Mouse (Mus musculus): ENCODE results near the gene Nav2. TPM values are rescaled to one million over a fixed set of nuclear protein-coding genes. Genes with fewer than 3 reads are reported as not detected.

The Nav2 gene
- polyA plus RNA-seq, 1 experiment from 2014 or later: 10.1 TPM

DNA sequence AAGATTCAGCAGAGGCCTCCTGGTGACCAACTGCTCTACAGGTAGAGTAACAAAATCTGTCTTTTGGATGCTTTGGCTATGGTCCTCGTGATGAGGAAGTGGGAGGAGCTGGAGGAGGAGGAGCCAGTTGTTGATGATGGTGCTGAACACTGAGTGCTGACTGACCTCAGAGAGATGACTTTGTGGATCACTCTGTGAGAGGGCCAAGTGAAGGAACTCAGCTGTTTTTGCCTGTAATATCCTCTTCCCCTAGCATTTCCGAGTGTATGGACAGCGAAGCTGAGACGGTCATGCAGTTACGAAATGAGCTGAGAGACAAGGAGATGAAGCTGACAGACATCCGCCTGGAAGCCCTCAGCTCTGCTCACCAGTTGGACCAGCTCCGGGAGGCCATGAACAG lies 674.0 kb downstream of the Nav2 start:
- ATAC-seq (replicated peaks; ENCODE audit: low FRiP score, low read depth): no peak; the same call in 1 of the 2 replicates
- Histone ChIP-seq H3K9ac (ENCODE audit: low read depth, low read length) (no peak overlapping the region), H3K27me3 (ENCODE audit: insufficient read depth, low read length) (no peaks in the 10 kb centered on the region), H3K4me2 (ENCODE audit: low read length) (no peak overlapping the region), H3K27ac (no peak overlapping the region), H3K9me3 (replicated peaks; ENCODE audit: low read length) (no peaks in the 10 kb centered on the region), H3K36me3 (ENCODE audit: insufficient read depth, low read length) (peaks cover 63% of the 10 kb centered on the region), H3K4me1 (replicated peaks; ENCODE audit: insufficient read depth, low read length) (no peaks in the 10 kb centered on the region), H3K4me3 (replicated peaks; ENCODE audit: low read depth, low read length) (no peak overlapping the region)
- no peak for TF ChIP-seq CTCF (IDR thresholded peaks at IDR 0.05; ENCODE audit: low read depth)
- WGBS: 78% methylated on average over 7 of the region's 7 CpGs
- peak; percentile 39 for DNase-seq (ENCODE audit: low spot score)

DNA sequence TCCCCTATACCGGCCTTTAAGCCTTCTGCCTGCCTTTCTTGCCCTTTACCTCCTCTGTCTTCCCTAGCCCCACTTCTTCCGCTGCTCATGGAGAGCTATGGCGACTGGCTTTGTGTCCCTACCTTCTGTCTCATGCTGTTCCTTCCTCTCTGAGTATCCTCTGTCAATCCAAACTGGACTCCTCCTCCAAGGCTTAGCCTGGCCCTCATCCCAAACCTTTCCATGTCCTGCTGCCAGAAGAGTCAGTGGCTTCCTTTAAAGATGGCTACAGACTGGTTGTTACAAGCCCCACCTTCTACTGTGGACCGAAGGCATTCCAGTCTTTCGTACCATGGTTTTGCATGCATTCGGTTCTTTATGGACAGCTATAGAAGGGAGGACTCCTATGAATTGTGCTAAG lies 674.7 kb downstream of the Nav2 start:
- H3K27me3 ChIP-seq (ENCODE audit: insufficient read depth, low read length): no peaks in the 10 kb centered on the region
- DNase-seq (ENCODE audit: low spot score): no peak
- H3K27ac ChIP-seq: no peak overlapping the region
- no peak overlapping the region for H3K4me3 ChIP-seq (replicated peaks; ENCODE audit: low read depth, low read length)
- WGBS: 89% methylated on average over 6 of the region's 6 CpGs
- H3K36me3 ChIP-seq (ENCODE audit: insufficient read depth, low read length): peaks cover 64% of the 10 kb centered on the region
- no peaks in the 10 kb centered on the region for H3K9me3 ChIP-seq (replicated peaks; ENCODE audit: low read length)
- no peak overlapping the region for H3K4me2 ChIP-seq (ENCODE audit: low read length)
- no peaks in the 10 kb centered on the region for H3K4me1 ChIP-seq (replicated peaks; ENCODE audit: insufficient read depth, low read length)
- TF ChIP-seq CTCF (IDR thresholded peaks at IDR 0.05; ENCODE audit: low read depth): no peak
- no peak for ATAC-seq (replicated peaks; ENCODE audit: low FRiP score, low read depth)
- H3K9ac ChIP-seq (ENCODE audit: low read depth, low read length): no peak overlapping the region

DNA sequence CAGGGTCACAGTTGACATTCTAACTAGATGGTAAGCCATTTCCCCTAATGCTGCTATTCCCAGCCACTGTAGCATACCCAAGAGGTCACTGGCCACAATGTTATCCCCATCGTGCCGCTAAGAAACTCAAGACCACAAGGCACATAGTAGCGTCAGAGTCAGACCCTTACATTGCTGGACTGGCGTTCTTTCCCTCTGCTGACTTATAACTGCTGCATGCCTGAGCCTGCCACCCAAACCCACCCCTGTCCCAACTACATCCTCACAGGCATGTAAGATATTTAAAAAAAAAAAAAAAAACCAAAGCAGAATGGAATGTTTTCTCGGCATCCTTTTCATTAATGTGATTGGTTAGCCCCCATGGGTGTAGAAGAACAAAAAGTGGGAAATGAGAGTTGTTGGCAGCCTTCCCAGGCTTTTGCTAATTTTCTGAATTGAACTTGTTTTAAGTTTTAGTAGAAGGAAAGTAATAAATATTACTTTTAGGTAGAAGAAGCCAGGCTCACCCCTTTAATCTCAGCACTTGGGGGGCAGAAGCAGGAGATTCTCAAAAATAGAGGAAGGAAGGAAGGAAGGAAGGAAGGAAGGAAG lies 678.1 kb downstream of the Nav2 start:
- DNase-seq (ENCODE audit: low spot score): peak; percentile 56
- Histone ChIP-seq H3K9ac (ENCODE audit: low read depth, low read length) (no peak overlapping the region), H3K4me3 (replicated peaks; ENCODE audit: low read depth, low read length) (no peak overlapping the region), H3K4me1 (replicated peaks; ENCODE audit: insufficient read depth, low read length) (no peaks in the 10 kb centered on the region), H3K9me3 (replicated peaks; ENCODE audit: low read length) (no peaks in the 10 kb centered on the region), H3K27me3 (ENCODE audit: insufficient read depth, low read length) (no peaks in the 10 kb centered on the region), H3K36me3 (ENCODE audit: insufficient read depth, low read length) (peaks cover 55% of the 10 kb centered on the region), H3K4me2 (ENCODE audit: low read length) (no peak overlapping the region), H3K27ac (no peak overlapping the region)
- ATAC-seq (replicated peaks; ENCODE audit: low FRiP score, low read depth): no peak
- TF ChIP-seq CTCF (IDR thresholded peaks at IDR 0.05; ENCODE audit: low read depth): no peak
- WGBS: 58% methylated on average over 5 of the region's 5 CpGs

DNA sequence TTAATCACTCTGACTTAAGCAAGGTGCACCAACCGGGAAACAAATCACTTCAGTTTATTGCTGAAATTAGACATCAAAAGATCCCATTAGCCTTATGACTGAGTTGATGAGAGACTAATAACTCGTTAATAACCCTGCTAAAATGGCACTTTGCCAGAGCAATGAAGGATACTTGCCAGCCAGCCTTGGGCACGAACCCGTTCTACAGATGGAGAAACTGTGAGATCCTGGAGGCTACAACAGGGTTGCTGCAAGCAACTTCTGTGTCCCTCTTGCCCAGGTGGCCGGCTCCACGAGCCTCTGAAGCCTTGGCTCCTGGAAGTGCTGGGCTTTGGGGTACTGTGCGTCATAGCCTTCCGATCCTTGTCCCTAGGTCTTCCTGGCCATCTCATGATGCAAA lies 681.1 kb downstream of the Nav2 start:
- H3K27ac ChIP-seq: no peak overlapping the region
- no peak for ATAC-seq (replicated peaks; ENCODE audit: low FRiP score, low read depth)

DNA sequence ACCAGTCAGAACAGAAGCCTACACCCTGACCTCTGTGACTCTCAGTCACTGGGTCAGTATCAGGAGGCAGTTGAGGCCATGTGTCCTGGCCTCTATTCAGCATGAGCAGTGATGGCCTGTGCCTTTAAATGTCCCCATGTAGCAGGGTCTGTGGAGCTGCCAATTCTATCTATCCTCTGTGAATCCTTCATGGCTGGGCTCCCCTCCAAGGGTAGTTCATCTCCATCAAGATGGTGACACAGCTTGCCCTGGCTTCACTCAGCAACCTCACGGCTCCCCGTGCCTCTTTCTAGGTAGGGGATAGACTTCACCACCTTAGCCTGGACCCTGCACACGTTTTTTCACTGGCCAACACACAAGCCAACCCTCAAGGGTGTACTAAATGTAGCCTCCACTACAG lies 689.3 kb downstream of the Nav2 start:
- Histone ChIP-seq H3K4me3 (replicated peaks; ENCODE audit: low read depth, low read length) (no peak overlapping the region), H3K4me2 (ENCODE audit: low read length) (no peak overlapping the region), H3K36me3 (ENCODE audit: insufficient read depth, low read length) (peaks cover 60% of the 10 kb centered on the region), H3K27me3 (ENCODE audit: insufficient read depth, low read length) (no peaks in the 10 kb centered on the region), H3K9me3 (replicated peaks; ENCODE audit: low read length) (no peaks in the 10 kb centered on the region), H3K4me1 (replicated peaks; ENCODE audit: insufficient read depth, low read length) (no peaks in the 10 kb centered on the region), H3K27ac (no peak overlapping the region), H3K9ac (ENCODE audit: low read depth, low read length) (no peak overlapping the region)
- no peak for ATAC-seq (replicated peaks; ENCODE audit: low FRiP score, low read depth)
- DNase-seq (ENCODE audit: low spot score): no peak
- WGBS: 68% methylated on average over 3 of the region's 3 CpGs
- no peak for TF ChIP-seq CTCF (IDR thresholded peaks at IDR 0.05; ENCODE audit: low read depth)

More for the DNA sequence above, 681.1 kb downstream of the Nav2 start:
- DNase-seq (ENCODE audit: low spot score): no peak
- no peak for TF ChIP-seq CTCF (IDR thresholded peaks at IDR 0.05; ENCODE audit: low read depth)
- Histone ChIP-seq H3K4me1 (replicated peaks; ENCODE audit: insufficient read depth, low read length) (no peaks in the 10 kb centered on the region), H3K9ac (ENCODE audit: low read depth, low read length) (no peak overlapping the region), H3K9me3 (replicated peaks; ENCODE audit: low read length) (no peaks in the 10 kb centered on the region), H3K4me2 (ENCODE audit: low read length) (no peak overlapping the region), H3K36me3 (ENCODE audit: insufficient read depth, low read length) (peaks cover 60% of the 10 kb centered on the region), H3K27me3 (ENCODE audit: insufficient read depth, low read length) (no peaks in the 10 kb centered on the region), H3K4me3 (replicated peaks; ENCODE audit: low read depth, low read length) (no peak overlapping the region)
- 79% methylated on average over 8 of the region's 8 CpGs for WGBS

DNA sequence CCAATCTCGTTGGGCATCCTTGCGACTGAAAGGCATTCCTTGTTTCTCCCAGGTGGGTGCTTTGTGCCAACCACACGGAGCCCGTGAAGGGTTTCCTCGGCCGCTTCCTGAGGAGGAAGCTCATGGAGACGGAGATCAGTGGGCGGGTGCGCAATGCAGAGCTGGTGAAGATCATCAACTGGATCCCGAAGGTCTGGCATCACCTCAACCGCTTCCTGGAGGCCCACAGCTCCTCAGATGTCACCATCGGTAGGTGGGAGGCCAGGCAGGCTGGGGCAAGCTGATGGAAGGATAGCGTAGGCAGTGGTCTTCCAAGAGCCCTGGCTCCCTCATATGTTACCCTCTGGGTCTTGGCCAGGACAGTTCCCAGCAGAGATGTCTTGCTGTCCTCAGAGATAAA lies 689.7 kb downstream of the Nav2 start:
- H3K4me2 ChIP-seq (ENCODE audit: low read length): no peak overlapping the region

DNA sequence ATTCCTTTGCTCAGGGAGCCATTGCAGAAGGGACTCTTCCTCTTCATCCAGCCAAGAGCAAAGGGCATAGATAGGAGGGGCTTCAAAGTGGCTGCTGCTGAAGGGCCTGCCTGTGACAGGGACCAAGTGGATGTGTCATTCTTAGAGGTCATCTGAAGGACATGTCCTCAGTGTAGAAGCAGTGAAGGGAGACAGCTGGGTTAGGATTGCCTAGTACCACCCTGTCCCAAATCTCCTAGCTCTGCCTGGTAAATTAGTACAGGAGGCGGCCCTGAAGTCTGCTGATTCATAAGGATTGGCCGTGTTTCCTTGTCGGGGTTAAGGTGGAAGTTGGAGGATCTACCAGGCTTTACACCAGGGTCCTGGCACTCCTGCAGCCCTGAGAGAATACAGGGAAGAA lies 691.4 kb downstream of the Nav2 start:
- WGBS: 70% methylated on average over 3 of the region's 3 CpGs
- no peaks in the 10 kb centered on the region for H3K27me3 ChIP-seq (ENCODE audit: insufficient read depth, low read length)
- ATAC-seq (replicated peaks; ENCODE audit: low FRiP score, low read depth) (no peak), DNase-seq (ENCODE audit: low spot score) (no peak)
- H3K4me2 ChIP-seq (ENCODE audit: low read length): no peak overlapping the region
- H3K4me1 ChIP-seq (replicated peaks; ENCODE audit: insufficient read depth, low read length): no peaks in the 10 kb centered on the region
- peaks cover 65% of the 10 kb centered on the region for H3K36me3 ChIP-seq (ENCODE audit: insufficient read depth, low read length)
- no peaks in the 10 kb centered on the region for H3K9me3 ChIP-seq (replicated peaks; ENCODE audit: low read length)
- H3K4me3 ChIP-seq (replicated peaks; ENCODE audit: low read depth, low read length): no peak overlapping the region
- H3K9ac ChIP-seq (ENCODE audit: low read depth, low read length): no peak overlapping the region
- no peak overlapping the region for H3K27ac ChIP-seq
- TF ChIP-seq CTCF (IDR thresholded peaks at IDR 0.05; ENCODE audit: low read depth): no peak

More for the DNA sequence above, 689.7 kb downstream of the Nav2 start:
- Histone ChIP-seq H3K36me3 (ENCODE audit: insufficient read depth, low read length) (peaks cover 65% of the 10 kb centered on the region), H3K27me3 (ENCODE audit: insufficient read depth, low read length) (no peaks in the 10 kb centered on the region), H3K4me1 (replicated peaks; ENCODE audit: insufficient read depth, low read length) (no peaks in the 10 kb centered on the region), H3K9ac (ENCODE audit: low read depth, low read length) (no peak overlapping the region), H3K9me3 (replicated peaks; ENCODE audit: low read length) (no peaks in the 10 kb centered on the region), H3K4me3 (replicated peaks; ENCODE audit: low read depth, low read length) (no peak overlapping the region), H3K27ac (no peak overlapping the region)
- DNase-seq (ENCODE audit: low spot score) (no peak), ATAC-seq (replicated peaks; ENCODE audit: low FRiP score, low read depth) (no peak)
- no peak for TF ChIP-seq CTCF (IDR thresholded peaks at IDR 0.05; ENCODE audit: low read depth)
- WGBS: 92% methylated on average over 13 of the region's 13 CpGs
